Mouse (Mus musculus) heart, embryonic 16.5 days (tissue): ENCODE results near the gene Rnaseh2b. TPM values are rescaled to one million over a fixed set of nuclear protein-coding genes. Genes with fewer than 3 reads are reported as not detected.

Experiments used
- ATAC-seq: fragments of 200-750 bp; cut with Nextera tagmentation; replicated peaks from 2 replicates; pipeline ENCODE4 v1.8.0; 2017; ENCODE audit warnings: moderate number of reproducible peaks; ENCODE audit not compliant: insufficient read depth, low FRiP score; ENCODE audit errors: extremely low read depth
- H3K27ac ChIP-seq: fragments of 300-500 bp; sonication (generic); 2 replicates; pipeline ENCODE4 v1.5.1; 2014; ENCODE audit warnings: mild to moderate bottlenecking, low read length, control low read depth, moderate library complexity
- H3K27me3 ChIP-seq: fragments of 300-500 bp; sonication (generic); 2 replicates; pipeline ENCODE4 v1.6.1; 2014; ENCODE audit warnings: low read length, mixed read lengths; ENCODE audit not compliant: control insufficient read depth, insufficient read depth
- H3K36me3 ChIP-seq: fragments of 300-500 bp; sonication (generic); 2 replicates; pipeline ENCODE4 v1.6.1; 2014; ENCODE audit not compliant: control insufficient read depth, insufficient read depth
- H3K4me1 ChIP-seq: fragments of 300-500 bp; sonication (generic); 2 replicates; pipeline ENCODE4 v1.6.1; 2014; ENCODE audit warnings: low read length, mixed read lengths; ENCODE audit not compliant: control insufficient read depth, insufficient read depth
- H3K4me2 ChIP-seq: fragments of 300-500 bp; sonication (generic); 2 replicates; pipeline ENCODE4 v1.6.1; 2014; ENCODE audit warnings: low read depth, mild to moderate bottlenecking, control low read depth, low read length
- H3K4me3 ChIP-seq: fragments of 300-500 bp; sonication (generic); 2 replicates; pipeline ENCODE4 v1.5.1; 2014; ENCODE audit warnings: mild to moderate bottlenecking, control low read depth, low read length
- H3K9ac ChIP-seq: fragments of 300-500 bp; sonication (generic); 2 replicates; pipeline ENCODE4 v1.6.1; 2014; ENCODE audit warnings: low read length, control low read depth
- H3K9me3 ChIP-seq: fragments of 300-500 bp; sonication (generic); replicated peaks from 2 replicates; pipeline ENCODE4 v1.6.1; 2016; ENCODE audit warnings: low read length; ENCODE audit not compliant: control insufficient read depth
- WGBS: fragments of 180-500 bp; shearing (Covaris S2); extraction: QIAGEN DNeasy Blood & Tissue Kit; methylation state at CpG from one replicate; pipeline ENCODE4 v1.1.7; 2014; 5-methylcytosine and 5-hydroxymethylcytosine counted together
- polyA plus RNA-seq: library from polyadenylated mRNA; unstranded; fragments of >200 nt; fragmentation: Nextera tagmentation; extraction: Ambion mirVana; gene quantifications from 2 replicates; pipeline ENCODE4 v1.2.1, GENCODE M21; 2015

Rnaseh2b gene
- polyA plus RNA-seq, 1 experiment from 2014 or later = 53.3 TPM

- no peak for ATAC-seq
- Histone ChIP-seq H3K4me1 (peaks cover 5% of the 10 kb centered on the region; the same call in 1 of the 2 replicates), H3K9ac (no peak overlapping the region), H3K27me3 (no peaks in the 10 kb centered on the region), H3K4me2 (no peak overlapping the region), H3K4me3 (no peak overlapping the region), H3K27ac (no peak overlapping the region), H3K36me3 (no peaks in the 10 kb centered on the region), H3K9me3 (no peaks in the 10 kb centered on the region)
- WGBS = 28% methylated on average over 2 of the region's 2 CpGs
Measured at GRCm38 (mm10) chr14:62327171-62327570, 34.8 kb downstream of the Rnaseh2b start.

GRCm38 (mm10) chr14:62328606-62329005 lies 36.2 kb downstream of the Rnaseh2b start:
- WGBS = 37% methylated on average over 6 of the region's 6 CpGs
- Histone ChIP-seq H3K9me3 (no peaks in the 10 kb centered on the region), H3K36me3 (no peaks in the 10 kb centered on the region), H3K4me1 (peaks cover 15% of the 10 kb centered on the region), H3K27me3 (no peaks in the 10 kb centered on the region), H3K9ac (no peak overlapping the region), H3K27ac (no peak overlapping the region), H3K4me2 (no peak overlapping the region), H3K4me3 (no peak overlapping the region)
- ATAC-seq = no peak

- no peaks in the 10 kb centered on the region for H3K27me3 ChIP-seq
- H3K9ac ChIP-seq = no peak overlapping the region
- ATAC-seq = no peak
- no peaks in the 10 kb centered on the region for H3K36me3 ChIP-seq
- no peak overlapping the region for H3K4me2 ChIP-seq
- H3K27ac ChIP-seq = no peak overlapping the region
- H3K9me3 ChIP-seq = no peaks in the 10 kb centered on the region
- H3K4me3 ChIP-seq = no peak overlapping the region
- 79% methylated on average over 3 of the region's 3 CpGs for WGBS
- peaks cover 20% of the 10 kb centered on the region for H3K4me1 ChIP-seq
Measured at GRCm38 (mm10) chr14:62329631-62330030, 37.2 kb downstream of the Rnaseh2b start.

- H3K9ac ChIP-seq = peak overlapping the region; percentile 92
- H3K36me3 ChIP-seq = no peaks in the 10 kb centered on the region
- peak overlapping the region; percentile 91 for H3K27ac ChIP-seq
- H3K27me3 ChIP-seq = no peaks in the 10 kb centered on the region
- peak overlapping the region; percentile 90 for H3K4me3 ChIP-seq
- 17% methylated on average over 6 of the region's 6 CpGs for WGBS
- H3K4me2 ChIP-seq = peak overlapping the region; percentile 93
- ATAC-seq = no peak
- peaks cover 20% of the 10 kb centered on the region for H3K4me1 ChIP-seq
- H3K9me3 ChIP-seq = no peaks in the 10 kb centered on the region
Measured at GRCm38 (mm10) chr14:62331457-62331856, 39.1 kb downstream of the Rnaseh2b start.

- peak overlapping the region; percentile 90 for H3K4me3 ChIP-seq
- under 1% methylated on average over 62 of the region's 62 CpGs for WGBS
Measured at GRCm38 (mm10) chr14:62331866-62332619, 39.7 kb downstream of the Rnaseh2b start.

GRCm38 (mm10) chr14:62333909-62334687 lies 41.7 kb downstream of the Rnaseh2b start:
- ATAC-seq = no peak
- Histone ChIP-seq H3K4me3 (no peak overlapping the region), H3K27me3 (no peaks in the 10 kb centered on the region), H3K4me2 (no peak overlapping the region), H3K4me1 (peaks cover 24% of the 10 kb centered on the region), H3K9me3 (no peaks in the 10 kb centered on the region), H3K27ac (no peak overlapping the region), H3K36me3 (no peaks in the 10 kb centered on the region), H3K9ac (no peak overlapping the region)
- 74% methylated on average over 9 of the region's 9 CpGs for WGBS

More at GRCm38 (mm10) chr14:62331866-62332619, 39.7 kb downstream of the Rnaseh2b start:
- peak overlapping the region; percentile 92 for H3K9ac ChIP-seq
- H3K36me3 ChIP-seq = no peaks in the 10 kb centered on the region
- H3K4me1 ChIP-seq = peaks cover 20% of the 10 kb centered on the region
- peak overlapping the region; percentile 91 for H3K27ac ChIP-seq
- peak; percentile 74 for ATAC-seq
- H3K27me3 ChIP-seq = no peaks in the 10 kb centered on the region
- H3K4me2 ChIP-seq = peak overlapping the region; percentile 93
- H3K9me3 ChIP-seq = no peaks in the 10 kb centered on the region

- ATAC-seq = no peak
- Histone ChIP-seq H3K27ac (no peak overlapping the region), H3K36me3 (no peaks in the 10 kb centered on the region), H3K9me3 (no peaks in the 10 kb centered on the region), H3K4me1 (peaks cover 29% of the 10 kb centered on the region), H3K9ac (no peak overlapping the region), H3K4me2 (no peak overlapping the region), H3K27me3 (no peaks in the 10 kb centered on the region), H3K4me3 (no peak overlapping the region)
- 91% methylated on average over 1 of the region's 1 CpGs for WGBS
Measured at GRCm38 (mm10) chr14:62339196-62339595, 46.8 kb downstream of the Rnaseh2b start.

GRCm38 (mm10) chr14:62341887-62342642 lies 49.7 kb downstream of the Rnaseh2b start:
- Histone ChIP-seq H3K4me2 (peak overlapping the region; percentile 53), H3K4me1 (peaks cover 29% of the 10 kb centered on the region), H3K36me3 (0 out of 2 replicates have a peak, but pooled peaks cover 3% of the 10 kb centered on the region), H3K4me3 (no peak overlapping the region), H3K27ac (peak overlapping the region; percentile 78), H3K9ac (peak overlapping the region; percentile 55), H3K27me3 (no peaks in the 10 kb centered on the region), H3K9me3 (no peaks in the 10 kb centered on the region)
- WGBS = 40% methylated on average over 8 of the region's 8 CpGs
- no peak for ATAC-seq
